Mouse (Mus musculus): Measurements from ENCODE around the gene Olfr323. TPM values are rescaled to one million over a fixed set of nuclear protein-coding genes. Genes with fewer than 3 reads are reported as not detected.

Olfr323 gene
- polyA plus RNA-seq, 1 experiment from 2014 or later: not detected

DNA sequence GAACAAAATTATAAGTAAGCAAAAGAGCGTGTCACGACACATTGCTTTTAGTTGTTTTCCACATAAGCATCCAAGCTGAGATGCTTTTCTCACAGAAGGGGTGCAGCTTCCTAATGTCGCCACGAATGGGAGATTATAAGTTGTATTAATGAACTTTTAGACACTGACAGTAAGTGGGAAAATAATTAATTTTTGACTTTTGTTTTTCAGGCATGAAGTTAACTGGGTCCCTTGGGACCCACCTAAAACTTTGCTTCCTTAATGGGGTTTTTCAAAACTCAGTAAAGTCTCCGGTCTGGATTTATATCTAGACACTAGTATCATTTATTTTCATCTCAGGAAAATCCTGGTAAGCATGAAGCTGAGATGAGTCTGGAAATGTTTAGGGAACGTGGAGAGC lies 35.5 kb downstream of the Olfr323 start, which contains the start of gene Olfr324:
Gene Olfr324, plus strand, starts transcription at position 301 of the 400 bp plus-strand sequence.
- no peaks in the 10 kb centered on the region for H3K36me3 ChIP-seq
- no peak within 1 kb of the TSS for H3K4me2 ChIP-seq (replicated peaks)
- no peaks in the 10 kb centered on the region for H3K27me3 ChIP-seq
- no peak for ATAC-seq (ENCODE audit: low FRiP score)
- H3K9ac ChIP-seq: no peak within 1 kb of the TSS
- H3K4me1 ChIP-seq: no peaks in the 10 kb centered on the region
- H3K4me3 ChIP-seq: no peak within 1 kb of the TSS
- WGBS: 92% methylated on average over 6 of the region's 6 CpGs
- no peak within 1 kb of the TSS for H3K27ac ChIP-seq
- no peaks in the 10 kb centered on the region for H3K9me3 ChIP-seq (replicated peaks)

DNA sequence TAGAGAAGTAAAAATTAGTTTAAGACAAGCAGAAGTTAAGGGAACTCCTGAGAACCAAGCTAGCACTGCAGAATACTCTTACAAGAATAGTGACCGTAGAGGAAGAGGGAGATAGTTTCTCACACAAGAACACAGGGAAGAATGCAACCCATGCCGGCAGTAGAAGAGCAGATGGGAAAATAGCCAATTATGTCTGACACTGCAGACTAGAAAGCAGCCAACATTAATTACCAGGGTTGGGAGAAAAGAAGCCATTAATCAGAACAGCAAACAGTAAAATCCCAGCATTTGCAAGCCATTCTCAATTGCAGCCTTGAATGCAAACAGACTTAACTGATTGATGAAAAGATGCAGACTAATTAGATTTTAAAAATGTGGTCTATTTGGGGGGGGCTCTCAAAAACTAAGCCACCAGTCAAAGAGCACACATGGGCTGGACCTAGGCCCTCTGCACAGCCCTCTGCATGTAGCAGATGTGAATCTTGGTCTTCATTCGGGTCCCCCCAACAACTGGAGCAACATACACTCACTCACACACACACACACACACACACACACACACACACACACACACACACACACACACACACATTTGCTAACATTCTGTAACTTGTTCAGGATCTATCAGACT lies 41.6 kb downstream of the Olfr323 start:
- Histone ChIP-seq H3K9me3 (replicated peaks) (no peaks in the 10 kb centered on the region), H3K4me2 (replicated peaks) (no peak overlapping the region), H3K27ac (no peak overlapping the region), H3K4me1 (0 out of 2 replicates have a peak, but pooled peaks cover 2% of the 10 kb centered on the region), H3K4me3 (no peak overlapping the region), H3K9ac (no peak overlapping the region), H3K27me3 (no peaks in the 10 kb centered on the region), H3K36me3 (no peaks in the 10 kb centered on the region)
- ATAC-seq (ENCODE audit: low FRiP score): no peak
- 62% methylated on average over 3 of the region's 3 CpGs for WGBS

DNA sequence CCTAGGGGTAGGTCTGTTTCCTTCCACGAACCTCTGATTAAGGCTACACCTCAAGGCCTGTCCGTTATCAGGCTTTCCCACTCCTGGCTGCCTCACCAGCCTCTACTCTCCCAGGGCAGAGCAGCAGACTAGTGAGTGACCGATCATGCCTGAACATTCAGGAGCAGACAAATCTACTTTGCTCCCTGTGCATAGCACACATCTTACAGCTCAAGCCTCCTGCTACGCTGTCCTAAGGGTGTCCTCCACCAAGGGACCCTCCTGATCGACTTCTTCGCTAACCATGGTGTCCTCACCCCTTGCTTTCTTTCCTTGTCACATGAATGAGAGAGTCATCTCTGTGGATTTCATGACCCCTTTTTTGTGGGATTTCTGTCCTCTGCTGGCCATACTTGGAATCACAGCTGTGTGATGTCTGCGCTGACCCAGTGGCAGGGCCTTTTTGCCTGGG lies 42.4 kb downstream of the Olfr323 start:
- no peak overlapping the region for H3K9ac ChIP-seq
- H3K4me1 ChIP-seq: 0 out of 2 replicates have a peak, but pooled peaks cover 2% of the 10 kb centered on the region
- 79% methylated on average over 7 of the region's 7 CpGs for WGBS
- H3K36me3 ChIP-seq: no peaks in the 10 kb centered on the region
- H3K27me3 ChIP-seq: no peaks in the 10 kb centered on the region
- no peak overlapping the region for H3K4me2 ChIP-seq (replicated peaks)
- H3K27ac ChIP-seq: no peak overlapping the region
- no peak for ATAC-seq (ENCODE audit: low FRiP score)
- H3K9me3 ChIP-seq (replicated peaks): no peaks in the 10 kb centered on the region
- no peak overlapping the region for H3K4me3 ChIP-seq

DNA sequence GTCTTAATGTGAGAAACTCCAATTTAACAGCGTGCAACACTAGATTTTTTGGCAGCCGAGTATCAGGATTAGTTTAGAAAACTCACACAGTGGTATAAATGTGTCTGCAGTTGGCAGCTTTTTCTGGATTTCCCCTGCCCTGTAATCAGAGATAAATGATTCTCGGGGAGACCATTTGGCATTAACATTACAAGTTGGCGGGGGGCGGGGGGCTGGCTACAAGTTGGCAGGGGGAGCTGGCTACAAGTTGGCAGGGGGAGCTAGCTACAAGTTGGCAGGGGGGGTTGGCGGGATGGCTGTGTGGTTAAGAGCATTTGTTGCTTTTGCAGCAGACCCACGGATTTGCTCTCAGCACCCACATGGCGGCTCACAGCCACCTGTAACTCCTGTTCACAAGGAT lies 51.7 kb downstream of the Olfr323 start:
- WGBS: 86% methylated on average over 8 of the region's 8 CpGs
- H3K9me3 ChIP-seq (replicated peaks): no peaks in the 10 kb centered on the region
- no peak for ATAC-seq (ENCODE audit: low FRiP score)

DNA sequence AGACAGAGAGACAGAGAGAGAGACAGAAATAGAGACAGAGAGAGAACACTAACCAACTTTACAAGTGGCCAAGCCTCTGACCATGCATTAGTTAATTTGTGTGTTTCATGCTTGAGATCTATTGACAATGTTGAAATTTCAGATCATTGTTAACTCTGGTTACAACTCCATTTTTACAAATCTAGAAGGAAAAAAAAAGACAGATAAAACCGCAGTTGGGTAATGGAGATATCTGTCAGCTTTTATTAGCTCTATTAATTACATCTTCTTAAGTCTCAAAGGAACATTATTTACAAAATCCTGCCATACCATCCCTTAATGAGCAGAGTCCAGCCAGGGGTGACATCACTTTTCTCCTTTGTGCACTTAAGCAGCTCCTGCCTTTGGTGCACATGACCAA lies 52.9 kb downstream of the Olfr323 start, which contains the start of gene Olfr325:
Gene Olfr325, plus strand, starts transcription at position 301 of the 400 bp plus-strand sequence.
- whole genome bisulfite sequencing: 97% methylated on average over 1 of the region's 1 CpGs
- Histone ChIP-seq H3K4me2 (replicated peaks) (no peak within 1 kb of the TSS), H3K4me3 (no peak within 1 kb of the TSS), H3K36me3 (no peaks in the 10 kb centered on the region), H3K9ac (no peak within 1 kb of the TSS), H3K9me3 (replicated peaks) (no peaks in the 10 kb centered on the region), H3K27ac (no peak within 1 kb of the TSS), H3K27me3 (no peaks in the 10 kb centered on the region), H3K4me1 (no peaks in the 10 kb centered on the region)
- no peak for ATAC-seq (ENCODE audit: low FRiP score)

More for the DNA sequence above, 51.7 kb downstream of the Olfr323 start:
- Histone ChIP-seq H3K4me1 (no peaks in the 10 kb centered on the region), H3K9ac (no peak overlapping the region), H3K4me2 (replicated peaks) (no peak overlapping the region), H3K4me3 (no peak overlapping the region), H3K27ac (no peak overlapping the region), H3K27me3 (no peaks in the 10 kb centered on the region), H3K36me3 (no peaks in the 10 kb centered on the region)

Other genes with a start within 250 kb of the Olfr323 start
- gene 1810065E05Rik, start 209.4 kb downstream of the Olfr323 start, polyA plus RNA-seq (2016; fragmentation: Nextera tagmentation; extraction: Ambion mirVana): not detected in 2 replicates
- not detected in 2 replicates for gene Gm12253, start 197.9 kb downstream of the Olfr323 start, polyA plus RNA-seq (2016; fragmentation: Nextera tagmentation; extraction: Ambion mirVana)
- gene Lypd9, start 177.6 kb downstream of the Olfr323 start, polyA plus RNA-seq (2016; fragmentation: Nextera tagmentation; extraction: Ambion mirVana): not detected in 2 replicates
- gene Olfr30, start 168.2 kb downstream of the Olfr323 start, polyA plus RNA-seq (2016; fragmentation: Nextera tagmentation; extraction: Ambion mirVana): not detected in 2 replicates
- not detected in 2 replicates for gene Olfr332, start 137.9 kb downstream of the Olfr323 start, polyA plus RNA-seq (2016; fragmentation: Nextera tagmentation; extraction: Ambion mirVana)
- not detected in 2 replicates for gene Olfr331, start 127.9 kb downstream of the Olfr323 start, polyA plus RNA-seq (2016; fragmentation: Nextera tagmentation; extraction: Ambion mirVana)
- not detected in 2 replicates for gene Olfr330, start 95.7 kb downstream of the Olfr323 start, polyA plus RNA-seq (2016; fragmentation: Nextera tagmentation; extraction: Ambion mirVana)
- gene Olfr329-ps, start 84.1 kb downstream of the Olfr323 start, polyA plus RNA-seq (2016; fragmentation: Nextera tagmentation; extraction: Ambion mirVana): not detected in 2 replicates
- not detected in 2 replicates for gene Olfr328, start 74.9 kb downstream of the Olfr323 start, polyA plus RNA-seq (2016; fragmentation: Nextera tagmentation; extraction: Ambion mirVana)
- not detected in 2 replicates for gene Olfr224, start 59.9 kb downstream of the Olfr323 start, polyA plus RNA-seq (2016; fragmentation: Nextera tagmentation; extraction: Ambion mirVana)
- not detected in 2 replicates for gene Olfr325, start 52.8 kb downstream of the Olfr323 start, polyA plus RNA-seq (2016; fragmentation: Nextera tagmentation; extraction: Ambion mirVana)
- gene Olfr324, start 35.4 kb downstream of the Olfr323 start, polyA plus RNA-seq (2016; fragmentation: Nextera tagmentation; extraction: Ambion mirVana): not detected in 2 replicates
- not detected in 2 replicates for gene 2210407C18Rik, start 14.4 kb downstream of the Olfr323 start, polyA plus RNA-seq (2016; fragmentation: Nextera tagmentation; extraction: Ambion mirVana)
- gene Trim58, start 10.0 kb upstream of the Olfr323 start, polyA plus RNA-seq (2016; fragmentation: Nextera tagmentation; extraction: Ambion mirVana): 0.51 and 0.53 TPM in 2 replicates
- not detected in 2 replicates for gene Olfr322, start 28.3 kb upstream of the Olfr323 start, polyA plus RNA-seq (2016; fragmentation: Nextera tagmentation; extraction: Ambion mirVana)
- not detected in 2 replicates for gene Olfr320, start 50.6 kb upstream of the Olfr323 start, polyA plus RNA-seq (2016; fragmentation: Nextera tagmentation; extraction: Ambion mirVana)
- not detected in 2 replicates for gene Olfr319, start 68.7 kb upstream of the Olfr323 start, polyA plus RNA-seq (2016; fragmentation: Nextera tagmentation; extraction: Ambion mirVana)
- not detected in 2 replicates for gene Olfr318, start 93.5 kb upstream of the Olfr323 start, polyA plus RNA-seq (2016; fragmentation: Nextera tagmentation; extraction: Ambion mirVana)
- 0.10 and 0.12 TPM in 2 replicates for gene Olfr317, start 108.7 kb upstream of the Olfr323 start, polyA plus RNA-seq (2016; fragmentation: Nextera tagmentation; extraction: Ambion mirVana)
- not detected in 2 replicates for gene Olfr316, start 122.2 kb upstream of the Olfr323 start, polyA plus RNA-seq (2016; fragmentation: Nextera tagmentation; extraction: Ambion mirVana)
- gene Olfr315, start 142.7 kb upstream of the Olfr323 start, polyA plus RNA-seq (2016; fragmentation: Nextera tagmentation; extraction: Ambion mirVana): not detected in 2 replicates
- gene Olfr314, start 152.5 kb upstream of the Olfr323 start, polyA plus RNA-seq (2016; fragmentation: Nextera tagmentation; extraction: Ambion mirVana): not detected in 2 replicates
- gene Fam183b, start 171.5 kb upstream of the Olfr323 start, polyA plus RNA-seq (2016; fragmentation: Nextera tagmentation; extraction: Ambion mirVana): 7.0 and 10.4 TPM in 2 replicates
- not detected in 2 replicates for gene Olfr313, start 184.5 kb upstream of the Olfr323 start, polyA plus RNA-seq (2016; fragmentation: Nextera tagmentation; extraction: Ambion mirVana)
- gene Olfr312, start 198.7 kb upstream of the Olfr323 start, polyA plus RNA-seq (2016; fragmentation: Nextera tagmentation; extraction: Ambion mirVana): not detected in 2 replicates
- gene Olfr311, start 208.8 kb upstream of the Olfr323 start, polyA plus RNA-seq (2016; fragmentation: Nextera tagmentation; extraction: Ambion mirVana): not detected in 2 replicates
- gene Gm12258, start 216.7 kb upstream of the Olfr323 start, polyA plus RNA-seq (2016; fragmentation: Nextera tagmentation; extraction: Ambion mirVana): 18.3 and 19.1 TPM in 2 replicates
- 10.2 and 12.0 TPM in 2 replicates for gene 2810021J22Rik, start 236.7 kb upstream of the Olfr323 start, polyA plus RNA-seq (2016; fragmentation: Nextera tagmentation; extraction: Ambion mirVana)